Mouse (Mus musculus): ENCODE data around the gene Cdc25b. TPM values are rescaled to one million over a fixed set of nuclear protein-coding genes. Genes with fewer than 3 reads are reported as not detected.

Cdc25b gene
- total and polyA plus RNA-seq, 3 experiments: 12.6 to 34.5 TPM; not detected in 1

- H3K4me1 ChIP-seq (ENCODE audit: control insufficient read depth in 1 of 2, insufficient read depth in 2 of 2, low read length in 2 of 2): peaks cover 3 to 24% of the 10 kb centered on the region in 2 experiments; a peak in 3 of 4 replicates
- H3K9ac ChIP-seq (ENCODE audit: control insufficient read depth, low read depth, low read length, poor library complexity, severe bottlenecking): peak overlapping the region; percentile 54
- H3K9me3 ChIP-seq (replicated peaks; ENCODE audit: insufficient read depth, low read length): no peaks in the 10 kb centered on the region
- H3K27me3 ChIP-seq (ENCODE audit: control insufficient read depth in 1 of 2, insufficient read depth in 2 of 2, low read length in 2 of 2): no peaks in the 10 kb centered on the region
- peak overlapping the region; percentile 51 to 67 for H3K4me3 ChIP-seq (ENCODE audit: control insufficient read depth in 1 of 2, insufficient read depth in 1 of 2, low read depth in 2 of 2, low read length in 2 of 2)
- TF ChIP-seq BHLHE40 (IDR thresholded peaks at IDR 0.05; ENCODE audit: borderline replicate concordance, low read depth, low read length) (peak; percentile 100), CTCF (IDR thresholded peaks at IDR 0.05 in 2 of 3, conservative IDR thresholded peaks at IDR 0.05 in 1 of 3; ENCODE audit: control insufficient read depth in 1 of 3, insufficient read depth in 1 of 3, low read depth in 2 of 3, low read length in 3 of 3, poor library complexity in 1 of 3, severe bottlenecking in 1 of 3) (peak in 2 of 3 experiments; percentile 39 to 49; a peak in 4 of 6 replicates), NRF1 (IDR thresholded peaks at IDR 0.05; ENCODE audit: insufficient read depth, low read depth, low read length, poor library complexity, severe bottlenecking) (peak; percentile 34; the same call in 1 of the 2 replicates), JUND (IDR thresholded peaks at IDR 0.05; ENCODE audit: low read depth, low read length) (no peak), POLR2AphosphoS5 (IDR thresholded peaks at IDR 0.05; ENCODE audit: borderline replicate concordance, low read depth, low read length) (no peak), USF2 (IDR thresholded peaks at IDR 0.05; ENCODE audit: borderline replicate concordance in 1 of 2, insufficient read depth in 1 of 2, low read depth in 1 of 2, low read length in 2 of 2) (no peak), MAZ (IDR thresholded peaks at IDR 0.05; ENCODE audit: low read depth, low read length) (peak; percentile 33; the same call in 1 of the 2 replicates), SIN3A (IDR thresholded peaks at IDR 0.05; ENCODE audit: low read length) (peak; percentile 51; the same call in 1 of the 2 replicates), MXI1 (IDR thresholded peaks at IDR 0.05; ENCODE audit: low read depth, low read length) (peak; percentile 68; the same call in 1 of the 2 replicates), USF1 (IDR thresholded peaks at IDR 0.05; ENCODE audit: low read depth, low read length) (peak; percentile 80), MAX (IDR thresholded peaks at IDR 0.05; ENCODE audit: low read length) (peak; percentile 61; the same call in 1 of the 2 replicates), SMC3 (IDR thresholded peaks at IDR 0.05; ENCODE audit: low read depth, low read length) (no peak), POLR2A (IDR thresholded peaks at IDR 0.05; ENCODE audit: control insufficient read depth in 1 of 2, insufficient read depth in 1 of 2, low read depth in 1 of 2, low read length in 2 of 2, poor library complexity in 1 of 2) (peak in 1 of 2 experiments; percentile 41; a peak in 1 of 4 replicates)
- H3K79me2 ChIP-seq (ENCODE audit: control insufficient read depth, insufficient read depth, low read length, poor library complexity): no peaks in the 10 kb centered on the region
- peak; percentile 79 for DNase-seq (ENCODE audit: low read depth, low spot score)
- no peak overlapping the region for H3K27ac ChIP-seq (ENCODE audit: control insufficient read depth, low read depth, low read length)
- peaks cover 0 to 5% of the 10 kb centered on the region in 2 experiments; a peak in 1 of 4 replicates for H3K36me3 ChIP-seq (ENCODE audit: control insufficient read depth in 1 of 2, insufficient read depth in 2 of 2, low read length in 2 of 2)
These were observed 15.2 kb upstream of the Cdc25b start for GRCm38 (mm10) chr2:131171401-131172104.

GRCm38 (mm10) chr2:131172322-131172721 lies 14.4 kb upstream of the Cdc25b start:
- no peak overlapping the region for H3K27ac ChIP-seq (ENCODE audit: control insufficient read depth, low read depth, low read length)
- H3K36me3 ChIP-seq (ENCODE audit: control insufficient read depth in 1 of 2, insufficient read depth in 2 of 2, low read length in 2 of 2): peaks cover 0 to 11% of the 10 kb centered on the region in 2 experiments; a peak in 2 of 4 replicates
- H3K4me3 ChIP-seq (ENCODE audit: control insufficient read depth in 1 of 2, insufficient read depth in 1 of 2, low read depth in 2 of 2, low read length in 2 of 2): peak overlapping the region; percentile 51 to 67
- peaks cover 3 to 32% of the 10 kb centered on the region in 2 experiments; a peak in 3 of 4 replicates for H3K4me1 ChIP-seq (ENCODE audit: control insufficient read depth in 1 of 2, insufficient read depth in 2 of 2, low read length in 2 of 2)
- H3K9me3 ChIP-seq (replicated peaks; ENCODE audit: insufficient read depth, low read length): no peaks in the 10 kb centered on the region
- DNase-seq (ENCODE audit: low read depth, low spot score): peak; percentile 48
- H3K9ac ChIP-seq (ENCODE audit: control insufficient read depth, low read depth, low read length, poor library complexity, severe bottlenecking): no peak overlapping the region
- H3K27me3 ChIP-seq (ENCODE audit: control insufficient read depth in 1 of 2, insufficient read depth in 2 of 2, low read length in 2 of 2): no peaks in the 10 kb centered on the region
- H3K79me2 ChIP-seq (ENCODE audit: control insufficient read depth, insufficient read depth, low read length, poor library complexity): no peaks in the 10 kb centered on the region; the same call in 1 of the 2 replicates
- TF ChIP-seq ETS1 (IDR thresholded peaks at IDR 0.05; ENCODE audit: low read depth, low read length) (0 out of 2 replicates have a peak, but pooled peaks have one; percentile 36), GATA1 (IDR thresholded peaks at IDR 0.05; ENCODE audit: low read depth, low read length) (peak; percentile 53; the same call in 1 of the 2 replicates), MYB (IDR thresholded peaks at IDR 0.05; ENCODE audit: low read depth, low read length) (no peak), TCF12 (IDR thresholded peaks at IDR 0.05; ENCODE audit: low read depth, low read length) (peak; percentile 86), RCOR1 (IDR thresholded peaks at IDR 0.05; ENCODE audit: low read depth, low read length) (no peak; the same call in 1 of the 2 replicates), UBTF (IDR thresholded peaks at IDR 0.05; ENCODE audit: borderline replicate concordance, insufficient read depth, low read depth, low read length) (no peak), GABPA (IDR thresholded peaks at IDR 0.05; ENCODE audit: low read depth, low read length) (no peak), BHLHE40 (IDR thresholded peaks at IDR 0.05; ENCODE audit: borderline replicate concordance, low read depth, low read length) (peak; percentile 34; the same call in 1 of the 2 replicates), CHD1 (IDR thresholded peaks at IDR 0.05; ENCODE audit: low read depth, low read length) (no peak), KAT2A (conservative IDR thresholded peaks at IDR 0.05; ENCODE audit: low read depth, low read length) (no peak), MAFK (IDR thresholded peaks at IDR 0.05; ENCODE audit: borderline replicate concordance, low read depth, low read length) (no peak), ZMIZ1 (IDR thresholded peaks at IDR 0.05; ENCODE audit: low read depth, low read length) (no peak), MEF2A (IDR thresholded peaks at IDR 0.05; ENCODE audit: extremely low read depth, insufficient replicate concordance, low read depth, low read length, poor library complexity, severe bottlenecking) (no peak), ZNF384 (IDR thresholded peaks at IDR 0.05; ENCODE audit: low read depth, low read length) (no peak), MAZ (IDR thresholded peaks at IDR 0.05; ENCODE audit: low read depth, low read length) (no peak), TBP (IDR thresholded peaks at IDR 0.05; ENCODE audit: low read depth, low read length) (no peak), CTCF (IDR thresholded peaks at IDR 0.05 in 2 of 3, conservative IDR thresholded peaks at IDR 0.05 in 1 of 3; ENCODE audit: control insufficient read depth in 1 of 3, insufficient read depth in 1 of 3, low read depth in 2 of 3, low read length in 3 of 3, poor library complexity in 1 of 3, severe bottlenecking in 1 of 3) (no peak), MXI1 (IDR thresholded peaks at IDR 0.05; ENCODE audit: low read depth, low read length) (no peak)
